Mouse (Mus musculus) CD4-positive, CD25-positive, alpha-beta regulatory T cell, adult 4 months (primary cell): ENCODE results near the gene Tmc3. TPM values are rescaled to one million over a fixed set of nuclear protein-coding genes. Genes with fewer than 3 reads are reported as not detected.

Source experiments
- ATAC-seq: one replicate; pipeline ENCODE4 v1.8.0; 2017
- polyA plus RNA-seq, 2 experiments: library from polyadenylated mRNA; unstranded; fragments of 100-300 nt; shearing (Covaris generic); gene quantifications; one replicate each; pipeline ENCODE4 v1.2.1; 2017

The Tmc3 gene
- polyA plus RNA-seq, 2 experiments from 2014 or later = 0.79 to 1.00 TPM

GRCm38 (mm10) chr7:83637781-83638583 lies 53.3 kb downstream of the Tmc3 start:
- no peak for ATAC-seq

GRCm38 (mm10) chr7:83639084-83639483 lies 54.4 kb downstream of the Tmc3 start:
- peak; percentile 18 for ATAC-seq

GRCm38 (mm10) chr7:83640581-83640980 lies 55.9 kb downstream of the Tmc3 start:
- peak; percentile 1 for ATAC-seq

- ATAC-seq = no peak
These were observed 56.4 kb downstream of the Tmc3 start for GRCm38 (mm10) chr7:83641163-83641562.

- no peak for ATAC-seq
These were observed 58.9 kb downstream of the Tmc3 start for GRCm38 (mm10) chr7:83643581-83643980.

- ATAC-seq = no peak
These were observed 60.0 kb downstream of the Tmc3 start for GRCm38 (mm10) chr7:83644761-83645160.

- ATAC-seq = no peak
These were observed 60.7 kb downstream of the Tmc3 start for GRCm38 (mm10) chr7:83645476-83645875.

- peak; percentile 49 for ATAC-seq
These were observed 64.1 kb downstream of the Tmc3 start for GRCm38 (mm10) chr7:83648807-83649206.

- ATAC-seq = no peak
These were observed 65.9 kb downstream of the Tmc3 start for GRCm38 (mm10) chr7:83650638-83651037.

GRCm38 (mm10) chr7:83652498-83652897 lies 67.8 kb downstream of the Tmc3 start:
- ATAC-seq = no peak

- ATAC-seq = no peak
These were observed 68.9 kb downstream of the Tmc3 start for GRCm38 (mm10) chr7:83653605-83654051.

- no peak for ATAC-seq
These were observed 69.5 kb downstream of the Tmc3 start for GRCm38 (mm10) chr7:83654196-83654595.

- ATAC-seq = peak; percentile 82
These were observed 70.4 kb downstream of the Tmc3 start for GRCm38 (mm10) chr7:83654938-83655630.

- no peak for ATAC-seq
These were observed 74.0 kb downstream of the Tmc3 start for GRCm38 (mm10) chr7:83658716-83659115.

GRCm38 (mm10) chr7:83659159-83660065 lies 74.7 kb downstream of the Tmc3 start:
- ATAC-seq = peak; percentile 41

- ATAC-seq = peak; percentile 79
These were observed 75.6 kb downstream of the Tmc3 start for GRCm38 (mm10) chr7:83660273-83660691.

- peak; percentile 24 for ATAC-seq
These were observed 76.3 kb downstream of the Tmc3 start for GRCm38 (mm10) chr7:83661031-83661430.

GRCm38 (mm10) chr7:83661763-83662162 lies 77.0 kb downstream of the Tmc3 start:
- no peak for ATAC-seq

- ATAC-seq = no peak
These were observed 78.1 kb downstream of the Tmc3 start for GRCm38 (mm10) chr7:83662711-83663375.

GRCm38 (mm10) chr7:83666087-83666595 lies 81.4 kb downstream of the Tmc3 start:
- ATAC-seq = no peak

- ATAC-seq = no peak
These were observed 83.4 kb downstream of the Tmc3 start for GRCm38 (mm10) chr7:83667936-83668645.
